Mouse (Mus musculus) testis, adult 2 months (tissue): ENCODE results near the gene Apobec2. TPM values are rescaled to one million over a fixed set of nuclear protein-coding genes. Genes with fewer than 3 reads are reported as not detected.

Source experiments
- H3K27ac ChIP-seq: fragments of 200-500 bp; 2 replicates; pipeline ENCODE4 v1.5.1; 2012; ENCODE audit warnings: low read depth, low read length; ENCODE audit not compliant: control insufficient read depth, insufficient read depth
- H3K27me3 ChIP-seq: fragments of 200-500 bp; 2 replicates; pipeline ENCODE4 v1.6.1; 2012; ENCODE audit warnings: mild to moderate bottlenecking, low read length, moderate library complexity; ENCODE audit not compliant: control insufficient read depth, insufficient read depth
- H3K36me3 ChIP-seq: fragments of 200-500 bp; 2 replicates; pipeline ENCODE4 v1.6.1; 2012; ENCODE audit warnings: mild to moderate bottlenecking, low read length; ENCODE audit not compliant: control insufficient read depth, insufficient read depth
- H3K4me1 ChIP-seq: fragments of 200-500 bp; 2 replicates; pipeline ENCODE4 v1.6.1; 2012; ENCODE audit warnings: low read length; ENCODE audit not compliant: control insufficient read depth, insufficient read depth
- H3K4me3 ChIP-seq: fragments of 200-500 bp; 2 replicates; pipeline ENCODE4 v1.5.1; 2012; ENCODE audit warnings: low read depth, mild to moderate bottlenecking, low read length, moderate library complexity, mixed read lengths; ENCODE audit not compliant: control insufficient read depth
- CTCF ChIP-seq: fragments of 200-500 bp; IDR thresholded peaks from 2 replicates; pipeline ENCODE4 v1.5.1; 2012; ENCODE audit warnings: low read depth, mild to moderate bottlenecking, inconsistent platforms, low read length, moderate library complexity; ENCODE audit not compliant: control insufficient read depth, insufficient read depth, insufficient replicate concordance
- POLR2A ChIP-seq: fragments of 200-500 bp; IDR thresholded peaks from 2 replicates; pipeline ENCODE4 v1.6.1; 2012; ENCODE audit warnings: low read depth, mild to moderate bottlenecking, inconsistent platforms, low read length, moderate library complexity; ENCODE audit not compliant: control insufficient read depth
- polyA plus RNA-seq: library from polyadenylated mRNA; depleted of rRNA; stranded (reverse); fragments of >200 nt; gene quantifications from 2 replicates; pipeline ENCODE4 v1.2.3, GENCODE M21; 2012; rRNA removed

The Apobec2 gene
- polyA plus RNA-seq, 1 experiment, result 0.41 TPM

GRCm38 (mm10) chr17:48389442-48389841 is 43.3 kb downstream of the Apobec2 start:
- Histone ChIP-seq H3K36me3 (no peaks in the 10 kb centered on the region; the same call in 1 of the 2 replicates), H3K27me3 (no peaks in the 10 kb centered on the region), H3K4me1 (no peaks in the 10 kb centered on the region), H3K27ac (no peak overlapping the region), H3K4me3 (no peak overlapping the region)
- TF ChIP-seq POLR2A (no peak), CTCF (no peak)

GRCm38 (mm10) chr17:48388666-48389065 is 44.1 kb downstream of the Apobec2 start:
- H3K4me1 ChIP-seq, result no peaks in the 10 kb centered on the region
- H3K4me3 ChIP-seq, result no peak overlapping the region
- H3K27me3 ChIP-seq, result no peaks in the 10 kb centered on the region
- H3K36me3 ChIP-seq, result no peaks in the 10 kb centered on the region; the same call in 1 of the 2 replicates
- TF ChIP-seq POLR2A, result no peak
- no peak for TF ChIP-seq CTCF
- no peak overlapping the region for H3K27ac ChIP-seq

GRCm38 (mm10) chr17:48385786-48386461 is 46.8 kb downstream of the Apobec2 start:
- Histone ChIP-seq H3K4me3 (no peak overlapping the region), H3K4me1 (no peaks in the 10 kb centered on the region), H3K36me3 (no peaks in the 10 kb centered on the region), H3K27ac (no peak overlapping the region), H3K27me3 (no peaks in the 10 kb centered on the region)
- no peak for TF ChIP-seq CTCF
- TF ChIP-seq POLR2A, result no peak

- Histone ChIP-seq H3K27ac (no peak overlapping the region), H3K4me1 (no peaks in the 10 kb centered on the region), H3K27me3 (no peaks in the 10 kb centered on the region), H3K4me3 (no peak overlapping the region), H3K36me3 (no peaks in the 10 kb centered on the region)
- TF ChIP-seq CTCF, result no peak
- TF ChIP-seq POLR2A, result no peak
Observed at GRCm38 (mm10) chr17:48379050-48379449, 53.7 kb downstream of the Apobec2 start.

- H3K4me1 ChIP-seq, result no peaks in the 10 kb centered on the region
- TF ChIP-seq POLR2A, result no peak
- no peak for TF ChIP-seq CTCF
- H3K27me3 ChIP-seq, result no peaks in the 10 kb centered on the region
- H3K4me3 ChIP-seq, result no peak overlapping the region
- no peak overlapping the region for H3K27ac ChIP-seq
- no peaks in the 10 kb centered on the region for H3K36me3 ChIP-seq
Observed at GRCm38 (mm10) chr17:48376102-48376501, 56.6 kb downstream of the Apobec2 start.

- no peaks in the 10 kb centered on the region for H3K36me3 ChIP-seq
- no peaks in the 10 kb centered on the region for H3K27me3 ChIP-seq
- H3K27ac ChIP-seq, result no peak overlapping the region
- TF ChIP-seq POLR2A (no peak), CTCF (no peak)
- no peaks in the 10 kb centered on the region for H3K4me1 ChIP-seq
- H3K4me3 ChIP-seq, result no peak overlapping the region
Observed at GRCm38 (mm10) chr17:48372987-48373386, 59.7 kb downstream of the Apobec2 start.

GRCm38 (mm10) chr17:48371621-48372020 is 61.1 kb downstream of the Apobec2 start:
- Histone ChIP-seq H3K4me1 (no peaks in the 10 kb centered on the region), H3K27ac (no peak overlapping the region), H3K4me3 (no peak overlapping the region), H3K36me3 (no peaks in the 10 kb centered on the region), H3K27me3 (no peaks in the 10 kb centered on the region)
- no peak for TF ChIP-seq POLR2A

Other genes with a start within 250 kb of the Apobec2 start
- 2.1 and 2.6 TPM in 2 replicates for gene Trem1, start 200.2 kb downstream of the Apobec2 start, polyA plus RNA-seq
- gene Trem3, start 185.2 kb downstream of the Apobec2 start, polyA plus RNA-seq, result not detected in 2 replicates
- 0.16 TPM in 1 of 2 replicates, not detected in the other for gene Treml4, start 168.6 kb downstream of the Apobec2 start, polyA plus RNA-seq
- not detected in 2 replicates for gene Treml2, start 133.4 kb downstream of the Apobec2 start, polyA plus RNA-seq
- 7.8 and 9.8 TPM in 2 replicates for gene B430306N03Rik, start 116.8 kb downstream of the Apobec2 start, polyA plus RNA-seq
- 1.3 and 2.4 TPM in 2 replicates for gene Trem2, start 86.5 kb downstream of the Apobec2 start, polyA plus RNA-seq
- 0.17 TPM in 1 of 2 replicates, not detected in the other for gene Treml1, start 73.0 kb downstream of the Apobec2 start, polyA plus RNA-seq
- 73.1 and 73.8 TPM in 2 replicates for gene Nfya, start 23.0 kb downstream of the Apobec2 start, polyA plus RNA-seq
- gene Oard1, start 22.9 kb downstream of the Apobec2 start, polyA plus RNA-seq, result 16.3 and 19.2 TPM in 2 replicates
- not detected in 2 replicates for gene Tspo2, start 18.6 kb upstream of the Apobec2 start, polyA plus RNA-seq
- 0.73 and 1.4 TPM in 2 replicates for gene Unc5cl, start 22.0 kb upstream of the Apobec2 start, polyA plus RNA-seq